ENCODE assay signal across 8 mouse cellular contexts in genomic region chr2:158028354-158028863, GRCm38 (mm10). TPM values are rescaled to one million over a fixed set of nuclear protein-coding genes. Genes with fewer than 3 reads are reported as not detected.
DNase-seq lines count a peak whose midpoint lies in the region; ATAC-seq and TF ChIP-seq lines count a peak whose summit lies in the region.

TSS of gene Tti1 (minus strand) at chr2:158028433.
TSS of gene Rprd1b (plus strand) at chr2:158028497.

- peak within 1 kb of the TSS; percentile 89 for H3K4me2 ChIP-seq in lung, postnatal 0 days (replicated peaks; ENCODE audit: low read depth, low read length)

- TF ChIP-seq EP300 in lung, postnatal 0 days (IDR thresholded peaks at IDR 0.05), result no peak

- DNase-seq in MEL-GATA-1-ER (ENCODE audit: extremely low read depth, low read depth), result peak; percentile 83
- peak; percentile 93 for DNase-seq in cerebellum, adult 8-10 months
- DNase-seq in hindbrain, embryonic 10.5 days (ENCODE audit: low spot score), result peak; percentile 97
- DNase-seq in layer of hippocampus, adult 9-11 months, result peak; percentile 92
- DNase-seq in lung, postnatal 0 days (ENCODE audit: low spot score), result peak; percentile 98
- DNase-seq in ovary, postnatal 14 days (ENCODE audit: low spot score), result peak; percentile 94
- DNase-seq in thymus, postnatal 14 days, result peak; percentile 95

- peaks cover 21% of the 10 kb centered on the region for H3K36me3 ChIP-seq in hindbrain, embryonic 10.5 days
- H3K36me3 ChIP-seq in lung, postnatal 0 days (ENCODE audit: insufficient read depth, low read length), result no peaks in the 10 kb centered on the region

- H3K9me3 ChIP-seq in hindbrain, embryonic 10.5 days, result no peaks in the 10 kb centered on the region
- no peaks in the 10 kb centered on the region for H3K9me3 ChIP-seq in lung, postnatal 0 days (ENCODE audit: low read length)

- WGBS in hindbrain, embryonic 10.5 days, result under 1% methylated on average over 52 of the region's 52 CpGs
- WGBS in lung, postnatal 0 days, result under 1% methylated on average over 52 of the region's 52 CpGs

- TF ChIP-seq CTCF in lung, postnatal 0 days (IDR thresholded peaks at IDR 0.05), result no peak

- H3K27me3 ChIP-seq in hindbrain, embryonic 10.5 days (ENCODE audit: insufficient read depth, poor library complexity, severe bottlenecking), result no peaks in the 10 kb centered on the region
- H3K27me3 ChIP-seq in lung, postnatal 0 days (replicated peaks; ENCODE audit: insufficient read depth, low read length), result no peaks in the 10 kb centered on the region

- peak within 1 kb of the TSS; percentile 96 for H3K27ac ChIP-seq in hindbrain, embryonic 10.5 days
- H3K27ac ChIP-seq in lung, postnatal 0 days (ENCODE audit: low read length), result peak within 1 kb of the TSS; percentile 95

- peak; percentile 95 for ATAC-seq in frontal cortex, adult (ENCODE audit: low TSS enrichment)
- ATAC-seq in lung, postnatal 0 days, result peak; percentile 97

- peak within 1 kb of the TSS; percentile 84 for H3K9ac ChIP-seq in lung, postnatal 0 days (replicated peaks; ENCODE audit: low read depth)

- H3K4me3 ChIP-seq in hindbrain, embryonic 10.5 days, result peak within 1 kb of the TSS; percentile 88
- peak within 1 kb of the TSS; percentile 71 for H3K4me3 ChIP-seq in lung, postnatal 0 days (ENCODE audit: low read depth, low read length)

- H3K4me1 ChIP-seq in hindbrain, embryonic 10.5 days (replicated peaks), result peaks cover 44% of the 10 kb centered on the region
- H3K4me1 ChIP-seq in lung, postnatal 0 days (ENCODE audit: insufficient read depth, low read depth, low read length), result peaks cover 15% of the 10 kb centered on the region

RNA-seq across cellular contexts. Expression of gene Tti1, which starts in this region (rescaled TPM):
- polyA plus RNA-seq in hindbrain, embryonic 10.5 days (2016; fragmentation: Nextera tagmentation; extraction: Ambion mirVana), result 36.5 and 39.7 TPM in 2 replicates
- 8.1 and 8.6 TPM in 2 replicates for polyA plus RNA-seq in lung, postnatal 0 days (2015; fragmentation: Nextera tagmentation; extraction: Ambion mirVana)

RNA-seq across cellular contexts. Expression of gene Rprd1b, which starts in this region (rescaled TPM):
- 55.7 and 56.8 TPM in 2 replicates for polyA plus RNA-seq in hindbrain, embryonic 10.5 days (2016; fragmentation: Nextera tagmentation; extraction: Ambion mirVana)
- polyA plus RNA-seq in lung, postnatal 0 days (2015; fragmentation: Nextera tagmentation; extraction: Ambion mirVana), result 23.4 and 23.8 TPM in 2 replicates

Comparison
In these comparisons a context has a peak if more than half of its experiments do, and no peak if none do; other contexts are left out.
1. Peak in every context shown above with its lines: DNase-seq, ATAC-seq, H3K4me3 ChIP-seq and H3K27ac ChIP-seq.